Mouse (Mus musculus) adrenal gland, postnatal 10 days (tissue): ENCODE measurements at regions not wholly inside any gene's neighbourhood (a gene's known extent, or its start where the extent isn't known, plus 50 kb on each side); places are given as distances from the start of the nearest gene placed in this dataset.

Experiments used
- DNase-seq: peaks from one replicate; pipeline ENCODE4 v3.0.0; 2021; ENCODE audit warnings: mixed read lengths

DNA sequence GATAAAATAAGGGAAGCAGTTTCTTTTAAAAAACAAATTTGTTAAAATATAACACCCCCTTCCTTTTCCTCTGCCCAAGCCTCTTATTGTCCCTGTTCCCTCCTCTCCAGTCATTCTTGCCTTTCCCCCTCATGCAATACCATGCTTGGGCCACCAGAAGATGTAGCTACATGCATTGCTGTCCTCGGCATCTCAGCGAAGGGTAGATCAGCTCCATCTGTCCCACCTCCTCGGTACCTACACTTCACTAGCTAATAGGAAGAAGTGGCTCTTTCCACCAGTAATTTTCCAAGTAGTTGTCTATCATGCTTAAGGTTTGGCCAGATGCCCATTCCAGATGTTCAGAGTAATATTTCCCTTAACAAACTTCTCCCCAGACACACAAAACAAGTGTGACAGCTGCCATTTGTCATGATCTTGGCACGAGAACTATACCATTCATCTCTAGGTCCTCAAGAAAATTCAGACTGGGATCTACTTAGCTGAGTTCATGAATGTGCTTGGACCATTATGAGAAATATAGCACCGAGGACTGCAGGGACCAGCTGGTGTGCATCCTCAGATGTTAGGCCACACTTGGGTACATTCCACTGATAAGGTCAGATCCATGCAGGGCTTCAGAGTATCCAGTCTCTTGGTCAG lies 198.7 kb upstream of the Tnp1 start:
- DNase-seq: no peak

- DNase-seq: no peak
These were observed 191.7 kb upstream of the Tnp1 start for GRCm38 (mm10) chr1:73207421-73207820.

- DNase-seq: peak; percentile 14
These were observed 190.1 kb upstream of the Tnp1 start for GRCm38 (mm10) chr1:73205788-73206187.

GRCm38 (mm10) chr1:73200112-73200511 lies 184.4 kb upstream of the Tnp1 start:
- peak; percentile 13 for DNase-seq

GRCm38 (mm10) chr1:73190832-73191231 lies 175.1 kb upstream of the Tnp1 start:
- no peak for DNase-seq

DNA sequence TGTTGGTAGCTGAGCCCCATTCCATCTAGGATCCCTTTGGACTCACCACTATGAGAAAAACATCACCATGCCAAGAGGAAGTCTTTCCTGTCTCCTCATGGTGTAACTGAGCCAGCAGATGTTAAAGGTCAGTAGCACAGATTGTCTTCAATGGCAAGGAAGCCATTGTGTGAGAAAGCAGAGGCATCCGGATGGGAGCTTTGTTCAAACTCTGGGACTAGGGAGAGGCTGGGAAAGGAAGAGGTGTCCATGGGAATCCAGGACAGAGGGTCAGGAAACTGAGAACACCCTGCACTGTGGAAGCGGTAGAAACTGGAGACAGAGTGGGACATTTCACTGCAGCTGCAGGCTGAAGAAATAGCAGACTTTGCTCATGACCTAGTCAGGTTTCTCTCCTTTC lies 173.1 kb upstream of the Tnp1 start:
- DNase-seq: peak; percentile 13

GRCm38 (mm10) chr1:73184477-73184876 lies 168.8 kb upstream of the Tnp1 start:
- no peak for DNase-seq

GRCm38 (mm10) chr1:73178810-73179209 lies 163.1 kb upstream of the Tnp1 start:
- DNase-seq: no peak

DNA sequence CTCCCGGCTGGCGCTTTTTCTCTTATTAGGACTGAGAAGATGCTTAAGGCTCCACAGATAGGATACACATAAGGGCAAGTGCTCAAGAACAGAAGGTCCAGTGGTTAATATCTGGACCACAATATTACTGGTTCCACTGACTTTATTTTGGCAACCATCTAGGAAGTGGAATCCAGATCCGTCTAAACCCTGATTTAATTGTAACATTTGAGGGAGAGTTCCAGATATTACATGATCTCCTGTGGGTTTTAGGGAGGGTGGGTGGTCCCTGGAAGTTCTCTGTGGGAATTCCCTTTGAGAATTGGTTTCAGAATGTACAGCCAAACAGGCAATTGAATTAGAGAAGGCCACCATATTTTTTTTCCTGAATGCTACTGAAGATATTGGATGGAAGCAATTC lies 161.4 kb upstream of the Tnp1 start:
- DNase-seq: no peak

- no peak for DNase-seq
These were observed 154.9 kb upstream of the Tnp1 start for GRCm38 (mm10) chr1:73170668-73171008.

DNA sequence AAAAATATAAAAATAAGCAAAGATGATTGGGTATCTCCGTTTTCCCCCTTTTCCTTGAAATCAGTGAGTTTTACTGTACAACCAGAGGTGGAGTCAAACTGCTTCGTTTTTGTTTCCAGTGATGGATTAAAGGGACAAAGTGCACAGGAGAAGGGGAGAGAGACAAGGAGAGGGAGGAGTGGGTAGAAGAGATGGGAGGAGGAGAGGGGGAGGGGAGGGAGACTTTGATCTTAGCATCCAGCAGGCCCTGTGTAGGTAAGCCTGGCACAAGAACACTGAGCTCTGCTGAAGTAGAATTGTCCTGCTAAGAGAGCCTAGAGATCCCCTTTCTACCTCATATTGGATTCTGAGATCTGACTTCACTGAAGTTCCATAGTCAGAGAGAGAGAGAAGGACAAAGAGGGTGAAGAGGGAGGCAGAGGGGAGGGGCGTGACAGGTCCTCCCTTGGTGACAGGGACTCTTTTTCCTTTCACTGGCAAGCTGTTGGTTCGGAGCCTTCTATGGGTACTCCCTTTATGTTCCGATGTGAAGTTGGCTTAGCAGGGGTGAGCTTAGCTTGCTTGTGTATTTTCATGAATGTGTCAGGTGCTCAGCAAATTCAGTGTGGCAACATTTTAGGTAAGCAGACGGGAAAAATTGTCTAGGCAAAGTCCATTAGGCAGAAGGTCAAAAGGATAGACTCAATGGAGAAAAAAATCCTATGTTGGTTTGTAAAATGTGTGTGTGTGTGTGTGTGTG lies 154.4 kb upstream of the Tnp1 start:
- DNase-seq: no peak

- DNase-seq: peak; percentile 35
These were observed 153.6 kb upstream of the Tnp1 start for GRCm38 (mm10) chr1:73169077-73169869.

DNA sequence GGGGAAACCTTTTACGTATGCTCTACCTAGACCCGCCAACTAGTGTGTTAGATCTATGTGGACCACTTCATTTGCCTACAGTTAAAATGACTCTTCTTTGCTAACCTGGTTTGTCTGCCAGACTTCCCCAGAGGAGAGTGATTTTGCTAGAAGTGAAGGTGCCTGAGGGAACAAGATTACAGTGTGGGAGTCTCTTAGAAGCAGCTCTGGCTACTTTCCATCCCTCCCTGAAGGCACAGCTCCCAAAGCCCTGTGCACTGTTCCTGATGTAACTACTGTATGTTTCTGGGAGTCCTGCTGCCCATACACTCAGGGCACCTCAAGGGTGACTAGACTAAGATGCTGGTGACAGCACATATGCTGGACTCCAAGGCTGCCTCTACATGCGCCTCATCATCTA lies 144.5 kb upstream of the Tnp1 start:
- DNase-seq: no peak

GRCm38 (mm10) chr1:73159405-73159976 lies 143.8 kb upstream of the Tnp1 start:
- no peak for DNase-seq

GRCm38 (mm10) chr1:73153438-73154097 lies 137.9 kb upstream of the Tnp1 start:
- no peak for DNase-seq

GRCm38 (mm10) chr1:73149926-73150325 lies 134.2 kb upstream of the Tnp1 start:
- DNase-seq: no peak

- no peak for DNase-seq
These were observed 127.1 kb upstream of the Tnp1 start for GRCm38 (mm10) chr1:73142845-73143244.

- DNase-seq: no peak
These were observed 125.0 kb upstream of the Tnp1 start for GRCm38 (mm10) chr1:73140557-73141345.

DNA sequence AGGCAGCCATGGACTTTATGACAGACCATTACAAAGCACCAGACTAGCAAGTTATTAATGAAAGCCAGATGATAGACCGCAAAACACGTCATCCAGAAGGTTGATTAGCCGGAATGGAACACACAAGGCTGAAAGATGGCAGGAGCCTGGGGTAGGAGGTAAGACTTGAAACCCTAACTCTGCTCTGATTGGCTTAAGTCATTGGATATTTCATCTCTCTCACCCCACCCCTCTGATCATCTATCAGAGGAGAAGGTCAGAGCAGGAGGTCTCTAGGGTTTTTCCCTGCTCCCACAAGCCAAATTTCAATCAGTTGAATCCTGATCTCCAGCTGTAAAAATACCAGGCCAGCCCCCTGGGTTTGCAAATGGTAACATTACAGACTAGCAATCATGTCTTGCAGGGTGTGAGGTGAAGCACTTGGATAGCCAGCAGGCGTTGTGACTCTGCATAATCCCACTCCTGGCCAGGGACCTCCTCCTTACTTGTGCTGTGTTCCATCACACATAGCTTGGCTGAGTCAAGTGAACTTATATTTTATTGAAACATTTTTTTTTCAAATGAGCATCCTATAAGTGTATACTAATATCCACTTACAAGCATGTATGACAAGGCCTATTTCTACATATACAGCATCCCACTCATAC lies 114.6 kb upstream of the Tnp1 start:
- DNase-seq: no peak

GRCm38 (mm10) chr1:73123012-73123411 lies 107.3 kb upstream of the Tnp1 start:
- no peak for DNase-seq

GRCm38 (mm10) chr1:73118661-73119060 lies 103.0 kb upstream of the Tnp1 start:
- no peak for DNase-seq
